Mouse (Mus musculus) spleen, adult 2 months (tissue): Measurements from ENCODE around the gene Dglucy.

Experiments used
- CTCF ChIP-seq: fragments of 200-500 bp; IDR thresholded peaks from 2 replicates; pipeline ENCODE4 v1.5.1; 2011; ENCODE audit warnings: mild to moderate bottlenecking, inconsistent platforms; ENCODE audit not compliant: insufficient read depth, insufficient read length, insufficient replicate concordance; ENCODE audit errors: extremely low read depth
- POLR2A ChIP-seq: fragments of 200-500 bp; IDR thresholded peaks from 2 replicates; pipeline ENCODE4 v1.6.1; 2011; ENCODE audit warnings: low read depth, low read length, inconsistent platforms

- TF ChIP-seq POLR2A (no peak), CTCF (no peak)
These were observed 130.9 kb downstream of the Dglucy start for GRCm38 (mm10) chr12:100909765-100910164.
